Mouse (Mus musculus) colon, adult 2 months (tissue): ENCODE data around the gene Dcx. TPM values are rescaled to one million over a fixed set of nuclear protein-coding genes. Genes with fewer than 3 reads are reported as not detected.

ENCODE experiments used
- polyA plus RNA-seq: library from polyadenylated mRNA; depleted of rRNA; stranded (reverse); fragments of >200 nt; gene quantifications from 2 replicates; pipeline ENCODE4 v1.2.3, GENCODE M21; 2012; rRNA removed

The Dcx gene
- polyA plus RNA-seq: 0.02 TPM in 1 of 2 replicates, not detected in the other

DNA sequence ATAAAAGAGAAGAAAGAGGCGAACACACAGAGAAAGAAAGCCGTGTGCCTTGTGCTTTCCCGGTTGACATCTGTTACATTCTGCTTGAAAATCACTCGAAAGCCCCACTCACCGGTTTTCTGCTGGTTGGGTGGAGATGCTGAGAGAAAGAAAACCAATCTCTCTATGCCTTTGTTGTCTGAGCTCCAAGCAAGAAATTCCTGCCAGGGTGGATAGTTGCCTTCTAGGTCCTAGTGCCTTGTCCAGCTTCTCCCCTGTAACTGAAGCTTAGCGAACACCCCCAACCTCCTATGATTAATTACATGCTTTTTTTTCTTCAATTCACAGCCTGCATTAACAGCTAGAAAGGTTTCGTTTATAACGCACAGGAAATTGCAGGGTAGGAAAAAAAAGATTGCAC, at the start of gene Dcx:
Gene Dcx (minus strand): TSS at position 354 of the 400 bp plus-strand sequence.

DNA sequence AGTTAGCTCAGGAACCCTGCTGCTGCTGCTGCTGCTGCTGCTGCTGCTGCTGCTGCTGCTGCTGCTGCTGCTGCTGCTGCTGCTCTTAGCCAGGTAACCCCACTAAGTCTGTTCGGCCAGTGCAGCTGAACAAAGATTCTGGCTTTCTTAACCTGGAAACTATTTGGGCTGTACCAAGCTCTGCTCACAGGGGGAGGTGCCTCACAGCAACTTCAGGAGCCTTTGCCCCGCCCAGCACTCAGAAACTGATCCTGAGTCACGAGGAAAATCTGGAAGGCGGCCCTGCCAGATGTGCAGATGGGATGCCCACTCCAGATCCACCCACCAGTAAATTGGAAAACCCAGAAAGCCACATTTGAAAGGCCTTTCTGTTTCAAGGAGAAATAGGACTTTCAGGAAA, 105.9 kb downstream of the Dcx start, which contains the start of gene Capn6:
Gene Capn6 (minus strand): TSS at position 203 of the 400 bp plus-strand sequence.

Other genes starting within 250 kb of the Dcx start
- 0.37 and 0.49 TPM in 2 replicates for gene Capn6, start 105.9 kb downstream of the Dcx start, polyA plus RNA-seq
- gene A730046J19Rik, start 220.4 kb upstream of the Dcx start, polyA plus RNA-seq: not detected in 2 replicates